Mouse (Mus musculus) cerebellum, postnatal 4 days (tissue): ENCODE measurements around the gene Anapc13.

Experiments
- DNase-seq, 2 experiments: peaks; one replicate each; pipeline ENCODE4 v3.0.0; 2022; ENCODE audit warnings: low spot score in 2 of 2, mixed read lengths in 1 of 2

The Anapc13 gene

DNA sequence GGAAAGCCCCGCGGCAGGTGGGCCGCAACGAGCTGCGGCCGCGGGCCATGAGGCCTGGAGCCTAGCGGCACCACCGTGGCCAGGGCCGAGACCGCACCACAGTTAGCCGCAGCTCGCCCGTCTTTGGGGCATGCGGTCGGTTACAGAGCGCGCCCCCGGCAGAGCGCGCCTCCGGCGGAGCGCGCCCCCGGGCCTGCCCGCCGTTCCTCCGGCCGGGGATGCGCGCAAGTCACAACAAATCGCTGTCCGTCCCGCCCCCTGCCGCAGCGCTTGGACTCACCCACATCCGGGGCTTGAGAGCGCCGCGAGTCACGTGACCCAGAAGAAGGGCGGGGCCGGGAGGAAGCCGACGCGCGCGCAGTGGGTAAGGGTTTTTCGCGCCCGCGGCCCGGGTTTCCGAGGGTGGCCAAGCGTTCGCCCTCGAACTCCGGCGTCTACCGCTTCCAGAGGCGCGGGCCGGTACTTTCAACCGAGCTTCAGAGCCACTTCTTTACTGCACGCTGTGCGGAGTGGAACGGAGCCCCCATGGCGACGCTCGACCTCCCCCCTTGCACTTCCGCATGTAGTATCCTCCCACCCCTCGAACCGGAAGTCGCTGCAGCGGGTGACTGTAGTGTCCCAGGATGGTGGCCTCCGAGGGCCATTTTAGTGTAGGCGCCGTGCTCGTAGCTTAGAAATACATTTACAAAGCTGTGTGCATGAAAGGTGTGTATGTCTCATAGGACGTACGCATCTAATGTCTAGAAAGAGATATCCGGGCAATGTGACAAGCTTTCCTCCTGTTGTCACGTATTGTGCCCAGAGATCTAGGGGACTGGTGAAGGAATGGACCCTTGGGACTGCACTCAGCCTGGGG is at the start of gene Anapc13, which contains the start of gene Cep63:
Gene Anapc13 (plus strand): TSS at position 314 of the 856 bp plus-strand sequence.
Gene Cep63 (minus strand): TSS at position 552 of the 856 bp plus-strand sequence.
- DNase-seq = peak; percentile 96 to 99

DNA sequence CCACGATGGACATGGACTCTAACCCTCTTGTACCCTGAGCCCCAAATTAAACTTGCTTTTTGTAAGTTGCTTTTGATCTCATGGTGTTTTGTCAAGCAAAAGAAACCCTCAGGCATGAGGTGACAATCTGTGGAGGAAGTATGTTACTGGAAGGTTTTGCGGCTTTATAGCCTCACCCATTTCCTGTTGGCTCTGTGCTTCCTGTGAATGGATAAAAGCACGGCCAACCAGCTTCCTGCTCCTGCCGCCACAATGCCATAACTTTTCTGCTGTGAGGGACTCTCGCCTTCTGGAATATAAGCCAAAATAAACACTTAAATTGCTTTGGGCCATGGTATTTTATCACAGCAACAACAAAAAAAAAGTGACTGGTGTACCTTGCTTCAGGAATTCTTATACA is 48.6 kb upstream of the Anapc13 start:
- DNase-seq = no peak

DNA sequence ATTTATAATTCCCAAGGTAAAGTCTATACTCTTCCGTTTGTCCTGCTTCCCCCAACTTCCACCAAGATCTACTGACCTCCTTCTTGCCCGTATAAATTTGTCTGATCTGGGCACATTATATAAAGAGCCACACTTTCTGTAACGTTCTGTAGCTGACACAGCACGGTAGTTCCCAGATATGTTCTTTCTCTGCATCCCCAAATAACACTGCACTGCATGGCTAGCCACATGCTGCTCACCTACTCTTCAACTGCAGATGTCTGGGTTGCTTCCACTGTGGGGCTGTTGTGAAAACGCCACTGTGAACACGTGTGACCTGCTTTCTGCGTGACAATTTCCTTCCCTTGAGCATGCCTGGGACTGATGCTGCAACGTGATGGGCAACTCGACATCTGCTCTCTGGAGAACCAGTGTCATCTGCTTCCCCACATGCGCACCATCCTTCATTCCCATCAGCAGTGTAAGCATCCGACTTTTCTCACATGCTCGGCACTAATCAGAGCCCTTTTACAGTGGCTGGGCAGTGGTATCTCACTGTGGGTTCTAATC is 44.1 kb upstream of the Anapc13 start:
- DNase-seq = no peak

DNA sequence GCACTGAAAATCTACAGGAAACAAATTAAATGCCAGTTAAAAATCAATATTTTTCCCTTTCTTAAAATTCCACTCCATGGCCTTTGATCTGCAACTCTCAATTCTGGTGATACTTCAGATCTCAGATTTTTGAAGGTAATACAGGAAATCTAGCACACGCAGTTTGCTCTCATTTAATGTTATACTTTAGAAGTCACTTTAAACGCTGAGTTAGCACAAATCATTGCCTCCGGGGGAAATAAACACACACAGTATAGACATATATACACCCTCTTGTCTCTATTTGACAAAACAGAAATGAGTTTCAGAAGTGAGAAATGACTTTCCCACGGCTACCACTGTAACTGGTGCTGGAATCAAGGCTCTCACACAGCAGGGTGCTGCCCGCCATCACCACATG is 38.7 kb upstream of the Anapc13 start:
- DNase-seq = no peak

- no peak for DNase-seq
Measured at GRCm38 (mm10) chr9:102594667-102595393, 31.3 kb upstream of the Anapc13 start.

GRCm38 (mm10) chr9:102595662-102596436 is 30.2 kb upstream of the Anapc13 start:
- no peak for DNase-seq

DNA sequence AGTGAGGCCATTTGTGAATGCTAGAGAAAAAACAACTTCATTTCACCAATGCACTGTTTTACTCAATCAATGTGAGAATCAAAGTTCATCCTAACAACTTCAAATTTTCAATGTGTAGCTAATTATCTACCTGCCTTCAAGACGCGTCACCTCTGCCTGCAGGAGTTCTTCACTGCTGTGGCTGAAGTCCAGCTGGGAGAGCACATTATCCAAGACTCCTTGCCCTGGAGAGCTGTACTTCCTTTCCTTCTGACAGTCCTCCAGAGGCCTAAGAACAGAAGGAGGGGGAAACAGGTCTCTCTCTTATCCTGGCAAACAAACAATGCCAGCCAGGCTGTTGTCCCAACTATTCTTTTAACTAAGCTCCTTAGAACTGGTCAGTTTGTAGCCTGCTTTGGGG is 24.9 kb upstream of the Anapc13 start:
- no peak for DNase-seq

DNA sequence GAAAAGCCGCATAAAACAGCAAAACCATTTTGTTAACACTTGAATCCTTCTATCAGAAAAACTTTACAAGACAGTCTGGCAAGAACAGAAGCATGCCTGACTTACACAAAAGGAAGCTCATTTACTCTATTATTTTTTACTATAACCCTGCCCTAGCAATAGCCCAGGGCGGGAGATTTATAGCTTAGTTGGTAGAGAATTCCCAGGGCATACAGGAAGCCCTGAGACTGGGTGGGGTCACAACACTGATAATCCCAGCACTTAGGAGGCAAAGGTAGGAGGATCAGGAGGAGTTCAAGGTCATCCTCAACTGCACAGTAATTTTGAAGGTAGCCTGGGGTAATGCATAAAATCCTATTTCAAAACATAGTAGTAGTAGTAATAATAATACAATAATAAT is 24.4 kb upstream of the Anapc13 start:
- no peak for DNase-seq

- DNase-seq = no peak
Measured at GRCm38 (mm10) chr9:102605162-102605561, 20.9 kb upstream of the Anapc13 start.

DNA sequence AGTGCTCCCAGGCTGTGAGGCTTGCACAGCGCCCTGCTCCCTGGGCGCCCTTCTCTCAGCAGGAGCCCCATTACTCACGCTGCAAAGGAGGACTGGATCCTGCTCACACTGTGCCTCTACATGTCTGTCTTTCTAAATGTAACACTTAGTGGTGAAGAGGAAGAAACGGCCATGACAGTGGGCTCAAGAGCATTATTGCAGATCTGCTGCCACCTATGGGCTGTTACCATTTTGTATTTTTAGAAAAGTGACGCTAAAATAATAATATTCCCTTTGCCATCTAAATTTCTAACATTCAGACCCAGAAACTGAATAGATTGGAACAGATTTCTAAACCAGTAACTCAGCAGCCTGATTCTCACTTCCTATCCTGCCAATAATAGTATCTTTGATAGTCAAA is 18.6 kb upstream of the Anapc13 start:
- DNase-seq = no peak

GRCm38 (mm10) chr9:102609221-102609620 is 16.9 kb upstream of the Anapc13 start:
- DNase-seq = no peak

DNA sequence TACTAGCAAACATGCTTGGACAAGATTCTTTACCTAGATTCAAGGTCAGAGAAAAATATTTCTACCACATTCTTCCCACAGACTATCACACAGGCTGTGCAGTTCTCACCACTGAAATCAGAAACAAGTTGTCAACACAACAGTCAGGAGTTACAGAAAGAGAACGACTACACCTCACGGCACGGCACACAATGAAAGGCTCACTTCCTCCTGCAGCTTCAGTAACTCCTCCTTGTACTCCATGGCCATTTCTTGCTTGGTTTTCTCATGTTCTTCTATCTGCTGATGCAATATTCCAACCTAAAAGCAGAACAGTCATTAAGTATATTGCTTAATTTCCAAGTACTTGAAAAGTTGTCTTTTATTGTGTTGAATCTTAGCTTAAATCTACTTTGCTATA is 11.0 kb upstream of the Anapc13 start:
- no peak for DNase-seq

DNA sequence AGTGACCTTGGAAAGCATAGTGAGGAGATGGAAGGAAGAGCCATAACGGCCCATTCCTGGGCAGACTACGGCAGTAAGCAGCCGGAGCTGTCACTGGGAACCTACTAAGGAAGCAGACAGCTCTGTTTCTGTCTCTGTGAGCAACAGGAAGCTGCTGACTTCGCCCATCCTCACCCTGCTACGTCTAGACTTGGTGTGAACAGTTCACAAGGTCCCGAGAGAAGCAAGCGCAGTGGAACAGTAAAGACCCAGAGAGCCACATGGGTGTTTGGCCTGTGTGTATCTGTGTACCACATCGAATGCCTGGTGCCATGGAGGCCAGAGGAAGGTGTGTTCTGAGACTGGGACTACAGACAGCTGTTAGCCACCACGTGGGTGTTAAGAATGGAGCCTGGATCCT is 9.8 kb upstream of the Anapc13 start:
- no peak for DNase-seq

- DNase-seq = no peak
Measured at GRCm38 (mm10) chr9:102621385-102621784, 4.7 kb upstream of the Anapc13 start.

GRCm38 (mm10) chr9:102622192-102622857 is 3.8 kb upstream of the Anapc13 start:
- peak in 1 of 2 experiments; percentile 38 for DNase-seq

DNA sequence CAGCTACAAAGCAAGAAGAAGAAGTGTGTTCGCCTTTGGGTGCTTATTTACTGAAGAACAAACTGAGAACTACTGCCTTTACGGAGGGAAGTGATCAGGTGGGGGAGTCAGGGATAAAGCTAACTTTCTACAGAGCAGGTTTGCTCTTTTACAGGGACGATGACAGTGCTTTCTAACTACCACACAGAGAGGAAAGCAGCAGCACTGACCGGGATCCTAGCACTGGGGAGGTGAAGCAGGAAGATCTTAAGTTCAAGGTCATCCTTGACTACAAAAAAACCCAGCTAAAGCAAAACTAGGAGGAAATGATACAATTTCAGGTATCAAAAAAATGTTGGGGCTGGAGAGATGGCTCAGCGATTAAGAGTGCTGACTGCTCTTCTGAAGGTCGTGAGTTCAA is 3.2 kb upstream of the Anapc13 start:
- DNase-seq = no peak

DNA sequence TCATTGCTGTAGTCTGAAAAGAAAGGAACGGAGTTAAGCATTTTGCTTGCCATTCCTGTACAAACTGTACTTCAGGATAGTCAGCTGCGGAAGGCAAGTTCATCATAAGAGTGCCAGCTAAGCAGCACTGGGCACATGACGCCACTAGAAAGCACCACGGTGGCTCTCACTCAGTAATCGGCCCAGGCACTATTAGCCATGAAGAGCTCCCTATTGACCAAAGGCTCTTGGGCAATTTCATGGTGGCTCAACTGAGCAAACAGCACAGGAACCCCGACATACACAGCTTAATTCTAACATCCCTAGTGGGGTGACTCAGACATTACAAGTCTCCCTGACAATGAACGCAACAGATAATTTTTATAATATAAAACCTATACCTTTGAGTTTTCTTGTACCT is 2.5 kb upstream of the Anapc13 start:
- no peak for DNase-seq

DNA sequence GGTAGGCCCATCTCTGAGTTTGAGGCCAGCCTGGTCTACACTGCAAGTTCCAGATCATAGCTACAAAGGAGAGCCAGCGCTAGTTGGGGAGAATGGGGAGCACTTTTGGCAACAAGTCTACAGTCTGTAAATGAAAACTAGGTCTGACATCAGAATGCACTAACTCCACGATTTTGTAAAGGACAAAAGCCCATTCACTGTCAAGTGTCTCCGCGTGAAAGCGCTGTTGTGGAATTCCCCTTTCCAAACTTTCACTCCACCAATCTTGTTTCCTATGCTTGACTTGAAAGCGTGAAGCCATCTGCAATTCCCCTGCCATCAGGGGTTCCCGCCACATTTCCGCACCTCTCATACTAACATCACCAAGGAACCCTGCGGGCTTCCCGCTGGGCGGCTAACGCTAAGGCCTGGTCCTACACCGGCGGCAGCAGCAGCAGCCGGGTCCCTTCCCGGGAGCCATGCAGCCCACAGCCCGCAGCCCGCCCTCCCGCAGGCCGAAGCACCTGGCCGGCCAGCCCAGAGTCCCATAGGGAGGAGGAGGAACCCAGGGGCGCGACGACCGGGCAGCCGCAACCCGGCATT is 604 bp upstream of the Anapc13 start:
- DNase-seq = no peak

- no peak for DNase-seq
Measured at GRCm38 (mm10) chr9:102626839-102627225, 736 bp downstream of the Anapc13 start.

DNA sequence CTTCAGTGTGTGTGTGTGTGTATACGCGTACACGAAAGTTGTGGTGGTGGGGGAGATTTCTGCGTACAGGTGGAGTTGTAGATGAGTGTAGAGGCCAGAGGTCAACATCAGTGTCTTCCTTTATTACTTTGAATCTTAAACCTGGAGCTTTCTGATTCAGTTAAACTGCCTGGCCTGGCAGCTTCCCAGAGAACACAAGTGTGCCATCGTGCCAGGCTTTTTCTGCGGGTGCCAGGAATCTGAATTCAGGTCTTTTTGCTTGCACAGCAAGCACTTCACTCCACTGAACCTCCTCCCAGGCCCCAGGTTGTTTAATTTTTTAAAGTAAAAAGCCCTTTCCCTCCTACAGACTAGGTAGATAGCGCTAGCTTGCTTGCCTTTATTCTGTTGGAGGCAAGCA is 1.3 kb downstream of the Anapc13 start:
- DNase-seq = no peak

DNA sequence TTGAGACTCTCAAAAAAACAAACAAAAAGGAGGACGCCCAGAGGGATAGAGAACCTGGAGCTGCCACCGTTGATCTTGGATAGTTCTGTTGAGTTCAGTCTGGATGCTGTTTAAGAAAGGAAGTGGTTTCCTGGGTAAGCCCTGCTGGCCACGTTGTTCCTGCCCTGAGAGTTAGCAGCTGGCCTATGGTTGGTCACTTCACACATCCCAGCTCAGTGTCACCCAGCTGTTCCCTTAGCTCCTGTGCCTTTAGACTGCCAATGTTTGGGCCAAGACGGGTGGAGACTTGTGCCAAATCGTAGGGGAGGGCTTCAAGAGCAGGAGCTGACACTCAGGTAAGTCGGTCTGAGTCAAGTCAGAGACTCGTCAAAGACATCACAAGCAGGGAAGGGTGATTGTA is 3.0 kb downstream of the Anapc13 start:
- DNase-seq = no peak
